Mouse (Mus musculus): ENCODE measurements around the gene Gnaz. TPM values are rescaled to one million over a fixed set of nuclear protein-coding genes. Genes with fewer than 3 reads are reported as not detected.
"Not testable (repeated sequence)": the region's sequence is repeated elsewhere in the genome, so short reads cannot be mapped to it uniquely, and the experiment has no call there.

The Gnaz gene
- polyA plus RNA-seq, 2 experiments = 2.2 to 2.5 TPM

DNA sequence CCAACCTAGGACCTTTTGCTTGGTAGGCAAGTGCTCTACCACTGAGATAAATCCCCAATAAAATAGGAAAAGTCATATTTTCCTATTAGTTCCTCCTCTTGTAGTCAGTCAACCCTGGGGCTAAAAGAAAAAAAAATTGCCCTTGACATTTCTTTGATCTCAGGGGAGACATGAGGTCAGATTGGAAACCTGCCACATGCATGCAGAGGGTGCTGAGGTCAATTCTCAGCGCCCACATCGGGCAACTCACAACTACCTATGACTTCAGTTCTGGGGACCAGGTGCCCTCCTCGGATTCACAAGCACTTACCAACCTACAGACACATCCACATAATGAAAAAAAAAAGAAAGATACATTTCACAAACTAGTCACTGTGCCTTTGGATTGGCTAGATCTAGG, 63.3 kb downstream of the Gnaz start:
- H3K9ac ChIP-seq (replicated peaks) = no peak overlapping the region
- no peak overlapping the region for H3K4me2 ChIP-seq (ENCODE audit: low read depth)
- no peak overlapping the region for H3K27ac ChIP-seq
- peaks cover 0 to 17% of the 10 kb centered on the region in 2 experiments; a peak in 2 of 4 replicates for H3K4me1 ChIP-seq (replicated peaks; ENCODE audit: control insufficient read depth in 2 of 2, insufficient read depth in 2 of 2, low read length in 1 of 2)
- H3K9me3 ChIP-seq (ENCODE audit: control insufficient read depth, low read length) = no peaks in the 10 kb centered on the region
- DNase-seq (ENCODE audit: low read depth in 3 of 3, low spot score in 3 of 3) (no peak), ATAC-seq (ENCODE audit: insufficient read depth) (no peak)
- no peaks in the 10 kb centered on the region for H3K27me3 ChIP-seq (ENCODE audit: control insufficient read depth, insufficient read depth, low read length)
- H3K36me3 ChIP-seq (replicated peaks; ENCODE audit: control insufficient read depth, insufficient read depth, low read depth) = no peaks in the 10 kb centered on the region
- TF ChIP-seq EP300 (IDR thresholded peaks at IDR 0.05; ENCODE audit: low read depth) = no peak
- TF ChIP-seq CTCF (IDR thresholded peaks at IDR 0.05; ENCODE audit: low read depth) = no peak
- H3K4me3 ChIP-seq (ENCODE audit: insufficient read depth in 1 of 2, low read depth in 2 of 2, low read length in 2 of 2) = no peak overlapping the region
- 49% methylated on average over 3 of the region's 3 CpGs for WGBS (ENCODE audit: insufficient replicate concordance)

- TF ChIP-seq CTCF (IDR thresholded peaks at IDR 0.05; ENCODE audit: low read depth) = no peak
- no peak for TF ChIP-seq EP300 (IDR thresholded peaks at IDR 0.05; ENCODE audit: low read depth)
- no peak for DNase-seq (ENCODE audit: low read depth in 3 of 3, low spot score in 3 of 3)
- no peaks in the 10 kb centered on the region for H3K27me3 ChIP-seq (ENCODE audit: control insufficient read depth, insufficient read depth, low read length)
- H3K4me2 ChIP-seq (ENCODE audit: low read depth) = no peak overlapping the region
- H3K4me3 ChIP-seq (ENCODE audit: insufficient read depth in 1 of 2, low read depth in 2 of 2, low read length in 2 of 2) = no peak overlapping the region
- no peaks in the 10 kb centered on the region for H3K9me3 ChIP-seq (ENCODE audit: control insufficient read depth, low read length)
- H3K9ac ChIP-seq (replicated peaks) = no peak overlapping the region
- 54% methylated on average over 5 of the region's 5 CpGs for WGBS (ENCODE audit: insufficient replicate concordance)
- ATAC-seq (ENCODE audit: insufficient read depth) = no peak
- no peaks in the 10 kb centered on the region for H3K36me3 ChIP-seq (replicated peaks; ENCODE audit: control insufficient read depth, insufficient read depth, low read depth)
- H3K4me1 ChIP-seq (replicated peaks; ENCODE audit: control insufficient read depth in 2 of 2, insufficient read depth in 2 of 2, low read length in 1 of 2) = peaks cover 0 to 22% of the 10 kb centered on the region in 2 experiments; a peak in 3 of 4 replicates
- H3K27ac ChIP-seq = no peak overlapping the region
Measured at GRCm38 (mm10) chr10:75031345-75032114, 64.6 kb downstream of the Gnaz start.

DNA sequence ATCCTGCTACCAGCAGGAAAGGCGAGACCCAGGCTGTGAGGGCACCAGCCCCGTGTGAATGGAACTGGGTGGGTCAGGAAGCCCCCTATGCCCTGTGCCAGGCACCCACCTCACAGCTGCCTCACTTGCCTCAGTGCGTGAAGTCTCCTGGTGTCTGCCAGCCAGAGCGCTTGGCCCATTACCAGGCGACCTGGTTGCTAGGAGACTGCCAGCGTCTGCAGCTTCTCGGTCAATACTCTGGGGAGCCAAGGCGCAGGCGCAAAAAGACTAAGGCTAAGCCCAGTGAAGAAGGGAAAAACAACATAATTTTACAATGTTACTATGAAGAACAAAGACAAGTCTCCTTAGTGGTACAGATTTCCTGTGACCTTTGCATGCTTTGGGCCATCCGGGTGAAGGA, 65.4 kb downstream of the Gnaz start, which contains the start of gene Rsph14:
TSS of gene Rsph14 (minus strand) at position 192 of the 400 bp plus-strand sequence.
- H3K4me2 ChIP-seq (ENCODE audit: low read depth) = no peak within 1 kb of the TSS
- ATAC-seq (ENCODE audit: insufficient read depth) (no peak), DNase-seq (ENCODE audit: low read depth in 3 of 3, low spot score in 3 of 3) (no peak)
- no peak within 1 kb of the TSS for H3K9ac ChIP-seq (replicated peaks)
- H3K27me3 ChIP-seq (ENCODE audit: control insufficient read depth, insufficient read depth, low read length) = no peaks in the 10 kb centered on the region
- H3K4me1 ChIP-seq (replicated peaks; ENCODE audit: control insufficient read depth in 2 of 2, insufficient read depth in 2 of 2, low read length in 1 of 2) = peaks cover 0 to 22% of the 10 kb centered on the region in 2 experiments; a peak in 3 of 4 replicates
- no peak within 1 kb of the TSS for H3K4me3 ChIP-seq (ENCODE audit: insufficient read depth in 1 of 2, low read depth in 2 of 2, low read length in 2 of 2)
- 57% methylated on average over 10 of the region's 10 CpGs for WGBS (ENCODE audit: insufficient replicate concordance)
- TF ChIP-seq CTCF (IDR thresholded peaks at IDR 0.05; ENCODE audit: low read depth) (no peak), EP300 (IDR thresholded peaks at IDR 0.05; ENCODE audit: low read depth) (no peak)
- no peak within 1 kb of the TSS for H3K27ac ChIP-seq
- no peaks in the 10 kb centered on the region for H3K36me3 ChIP-seq (replicated peaks; ENCODE audit: control insufficient read depth, insufficient read depth, low read depth)
- no peaks in the 10 kb centered on the region for H3K9me3 ChIP-seq (ENCODE audit: control insufficient read depth, low read length)

DNA sequence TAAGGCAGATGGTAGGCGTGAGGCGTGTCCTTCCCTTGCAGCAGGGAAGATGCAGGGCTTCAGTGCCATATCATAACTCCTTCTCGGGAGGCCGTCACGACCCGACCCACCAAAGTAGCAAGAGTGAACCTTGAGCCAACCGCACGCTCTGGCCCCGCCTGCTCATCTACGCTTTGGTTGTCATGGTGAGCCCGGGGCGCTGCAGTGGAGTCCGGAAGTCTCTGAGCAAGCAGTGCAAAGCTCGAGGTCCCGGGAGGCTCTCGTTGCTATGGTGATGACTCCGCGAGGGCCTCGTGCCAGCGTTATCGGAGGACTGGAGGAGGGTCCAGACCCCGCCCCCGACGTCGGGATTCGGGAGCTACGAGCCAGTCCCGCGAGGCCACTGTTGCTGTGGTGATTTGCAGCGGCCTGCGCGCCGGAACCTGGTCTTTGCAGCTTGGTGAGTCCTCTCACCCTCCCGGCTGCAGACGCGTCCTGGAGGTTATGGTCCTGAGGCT, 70.0 kb downstream of the Gnaz start, which contains the start of gene Rab36:
TSS of gene Rab36 (plus strand) at position 176 of the 497 bp plus-strand sequence.
- H3K27ac ChIP-seq = no peak within 1 kb of the TSS
- H3K9ac ChIP-seq (replicated peaks) = no peak within 1 kb of the TSS
- H3K36me3 ChIP-seq (replicated peaks; ENCODE audit: control insufficient read depth, insufficient read depth, low read depth) = no peaks in the 10 kb centered on the region
- no peaks in the 10 kb centered on the region for H3K9me3 ChIP-seq (ENCODE audit: control insufficient read depth, low read length)
- peak within 1 kb of the TSS; percentile 37 to 40 for H3K4me3 ChIP-seq (ENCODE audit: insufficient read depth in 1 of 2, low read depth in 2 of 2, low read length in 2 of 2)
- peak within 1 kb of the TSS; percentile 34 for H3K4me2 ChIP-seq (ENCODE audit: low read depth)
- H3K27me3 ChIP-seq (ENCODE audit: control insufficient read depth, insufficient read depth, low read length) = no peaks in the 10 kb centered on the region; the same call in 1 of the 2 replicates
- ATAC-seq (ENCODE audit: insufficient read depth) = peak; percentile 89
- peak; percentile 58 to 61 (median 60) for DNase-seq (ENCODE audit: low read depth in 3 of 3, low spot score in 3 of 3)
- under 1% methylated on average over 36 of the region's 36 CpGs for WGBS (ENCODE audit: insufficient replicate concordance)
- no peak for TF ChIP-seq CTCF (IDR thresholded peaks at IDR 0.05; ENCODE audit: low read depth)
- TF ChIP-seq EP300 (IDR thresholded peaks at IDR 0.05; ENCODE audit: low read depth) = no peak
- H3K4me1 ChIP-seq (replicated peaks; ENCODE audit: control insufficient read depth in 2 of 2, insufficient read depth in 2 of 2, low read length in 1 of 2) = peaks cover 0 to 8% of the 10 kb centered on the region in 2 experiments; a peak in 2 of 4 replicates

DNA sequence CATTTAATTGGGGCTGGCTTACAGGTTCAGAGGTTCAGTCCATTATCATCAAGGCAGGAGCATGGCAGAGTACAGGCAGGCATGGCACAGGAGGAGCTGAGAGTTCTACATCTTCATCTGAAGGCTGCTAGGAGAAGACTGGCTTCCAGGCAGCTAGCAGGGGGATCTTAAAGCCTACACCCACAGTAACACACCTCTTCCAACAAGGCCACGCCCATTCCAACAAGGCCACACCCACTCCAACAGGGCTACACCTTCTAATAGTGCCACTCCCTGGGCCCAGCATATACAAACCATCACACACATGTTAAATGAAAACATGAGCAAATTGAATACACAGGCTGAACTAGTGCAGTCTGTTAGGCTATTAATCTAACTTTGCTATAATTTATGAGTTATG, 75.1 kb downstream of the Gnaz start:
- H3K9ac ChIP-seq (replicated peaks); H3K27ac ChIP-seq; H3K27me3 ChIP-seq (ENCODE audit: control insufficient read depth, insufficient read depth, low read length); H3K4me2 ChIP-seq (ENCODE audit: low read depth); H3K4me3 ChIP-seq (ENCODE audit: insufficient read depth in 1 of 2, low read depth in 2 of 2, low read length in 2 of 2); H3K36me3 ChIP-seq (replicated peaks; ENCODE audit: control insufficient read depth, insufficient read depth, low read depth); H3K9me3 ChIP-seq (ENCODE audit: control insufficient read depth, low read length): not testable (repeated sequence)
- H3K4me1 ChIP-seq (replicated peaks; ENCODE audit: control insufficient read depth in 2 of 2, insufficient read depth in 2 of 2, low read length in 1 of 2) = peaks cover 0 to 20% of the 10 kb centered on the region in 2 experiments; a peak in 2 of 4 replicates
- whole genome bisulfite sequencing (ENCODE audit: insufficient replicate concordance) = 5% methylated on average over 1 of the region's 1 CpGs
- 0 out of 2 replicates have a peak, but pooled peaks have one; percentile 36 for ATAC-seq (ENCODE audit: insufficient read depth)
- peak in 1 of 3 experiments; percentile 44 for DNase-seq (ENCODE audit: low read depth in 3 of 3, low spot score in 3 of 3)

Measured in liver, embryonic 14.5 days (tissue).